Mouse (Mus musculus) kidney, adult 2 months (tissue): ENCODE measurements around the gene Zfp651. TPM values are rescaled to one million over a fixed set of nuclear protein-coding genes. Genes with fewer than 3 reads are reported as not detected.

Source experiments
- DNase-seq: peaks from one replicate; pipeline ENCODE4 v3.0.0; 2021
- H3K27ac ChIP-seq: fragments of 200-500 bp; 2 replicates; pipeline ENCODE4 v1.5.1; 2012; ENCODE audit warnings: low read depth, low read length, control low read depth, inconsistent platforms; ENCODE audit not compliant: insufficient read depth
- H3K27me3 ChIP-seq: fragments of 200-500 bp; replicated peaks from 2 replicates; pipeline ENCODE4 v1.6.1; 2012; ENCODE audit warnings: mild to moderate bottlenecking, moderate library complexity, low read length, inconsistent platforms; ENCODE audit not compliant: control insufficient read depth, insufficient read depth
- H3K36me3 ChIP-seq: fragments of 200-500 bp; 2 replicates; pipeline ENCODE4 v1.6.1; 2012; ENCODE audit warnings: mild to moderate bottlenecking, moderate library complexity, low read length, inconsistent platforms; ENCODE audit not compliant: control insufficient read depth, insufficient read depth
- H3K4me1 ChIP-seq: fragments of 200-500 bp; 2 replicates; pipeline ENCODE4 v1.6.1; 2011; ENCODE audit warnings: low read length; ENCODE audit not compliant: control insufficient read depth, insufficient read depth
- H3K4me3 ChIP-seq: fragments of 200-500 bp; 2 replicates; pipeline ENCODE4 v1.5.1; 2011; ENCODE audit warnings: mild to moderate bottlenecking, low read depth, low read length, control low read depth; ENCODE audit not compliant: insufficient read depth
- CTCF ChIP-seq: fragments of 200-500 bp; conservative IDR thresholded peaks from 2 replicates; pipeline ENCODE4 v1.5.1; 2011; ENCODE audit warnings: low read depth, mild to moderate bottlenecking, control low read depth, low read length, moderate library complexity, mixed read lengths; ENCODE audit not compliant: insufficient read depth, insufficient read length
- POLR2A ChIP-seq: fragments of 200-500 bp; IDR thresholded peaks from one replicate; pipeline ENCODE4 v1.6.1; 2011; ENCODE audit warnings: low read depth, low read length, control low read depth
- WGBS: fragments of 180-500 bp; shearing (Covaris S2); methylation state at CpG from one replicate; pipeline ENCODE4 v1.1.7; 2018; 5-methylcytosine and 5-hydroxymethylcytosine counted together
- polyA plus RNA-seq: library from polyadenylated mRNA; depleted of rRNA; stranded (reverse); fragments of >200 nt; gene quantifications from 2 replicates; pipeline ENCODE4 v1.2.3, GENCODE M21; 2012

The Zfp651 gene
- polyA plus RNA-seq, 1 experiment: 25.4 TPM

- Histone ChIP-seq H3K4me1 (0 out of 2 replicates have a peak, but pooled peaks cover 5% of the 10 kb centered on the region), H3K27ac (peak overlapping the region; percentile 57), H3K27me3 (no peaks in the 10 kb centered on the region), H3K36me3 (no peaks in the 10 kb centered on the region), H3K4me3 (peak overlapping the region; percentile 74)
- under 1% methylated on average over 84 of the region's 87 CpGs for WGBS
- TF ChIP-seq POLR2A (no peak), CTCF (no peak)
- peak; percentile 36 for DNase-seq
Measured at GRCm38 (mm10) chr9:121719347-121720331, 39.5 kb upstream of the Zfp651 start.

GRCm38 (mm10) chr9:121740490-121740889 is 18.6 kb upstream of the Zfp651 start:
- TF ChIP-seq POLR2A (no peak), CTCF (no peak)
- Histone ChIP-seq H3K4me1 (no peaks in the 10 kb centered on the region), H3K27me3 (no peaks in the 10 kb centered on the region), H3K4me3 (no peak overlapping the region), H3K27ac (no peak overlapping the region), H3K36me3 (peaks cover 9% of the 10 kb centered on the region)
- 80% methylated on average over 6 of the region's 6 CpGs for WGBS
- DNase-seq: no peak

- DNase-seq: no peak
- 83% methylated on average over 3 of the region's 3 CpGs for WGBS
- Histone ChIP-seq H3K36me3 (peaks cover 9% of the 10 kb centered on the region), H3K27me3 (no peaks in the 10 kb centered on the region), H3K4me3 (no peak overlapping the region), H3K4me1 (no peaks in the 10 kb centered on the region), H3K27ac (no peak overlapping the region)
- TF ChIP-seq POLR2A: no peak
- no peak for TF ChIP-seq CTCF
Measured at GRCm38 (mm10) chr9:121741168-121741567, 18.0 kb upstream of the Zfp651 start.

- H3K27ac ChIP-seq: no peak overlapping the region
- no peak for DNase-seq
- WGBS: 88% methylated on average over 8 of the region's 8 CpGs
- H3K36me3 ChIP-seq: peaks cover 18% of the 10 kb centered on the region
- H3K4me3 ChIP-seq: no peak overlapping the region
- TF ChIP-seq POLR2A: no peak
- TF ChIP-seq CTCF: no peak
- H3K27me3 ChIP-seq: no peaks in the 10 kb centered on the region
- H3K4me1 ChIP-seq: no peaks in the 10 kb centered on the region
Measured at GRCm38 (mm10) chr9:121744051-121744450, 15.1 kb upstream of the Zfp651 start.

- TF ChIP-seq POLR2A: no peak
- TF ChIP-seq CTCF: no peak
- peaks cover 12% of the 10 kb centered on the region for H3K36me3 ChIP-seq
- 94% methylated on average over 9 of the region's 9 CpGs for WGBS
- H3K4me3 ChIP-seq: no peak overlapping the region
- H3K4me1 ChIP-seq: no peaks in the 10 kb centered on the region
- H3K27me3 ChIP-seq: no peaks in the 10 kb centered on the region
- no peak overlapping the region for H3K27ac ChIP-seq
- no peak for DNase-seq
Measured at GRCm38 (mm10) chr9:121752774-121753173, 6.4 kb upstream of the Zfp651 start.

- H3K4me3 ChIP-seq: no peak overlapping the region
- WGBS: 88% methylated on average over 3 of the region's 3 CpGs
- no peak for DNase-seq
- no peak for TF ChIP-seq CTCF
- TF ChIP-seq POLR2A: no peak
- peaks cover 6% of the 10 kb centered on the region for H3K36me3 ChIP-seq
- H3K27me3 ChIP-seq: no peaks in the 10 kb centered on the region
- no peak overlapping the region for H3K27ac ChIP-seq
- H3K4me1 ChIP-seq: peaks cover 7% of the 10 kb centered on the region
Measured at GRCm38 (mm10) chr9:121754624-121755023, 4.5 kb upstream of the Zfp651 start.

- DNase-seq: no peak
- H3K27ac ChIP-seq: no peak overlapping the region
- H3K4me1 ChIP-seq: peaks cover 7% of the 10 kb centered on the region
- TF ChIP-seq CTCF (no peak), POLR2A (no peak)
- no peak overlapping the region for H3K4me3 ChIP-seq
- 85% methylated on average over 3 of the region's 3 CpGs for WGBS
- H3K36me3 ChIP-seq: peaks cover 6% of the 10 kb centered on the region
- H3K27me3 ChIP-seq: no peaks in the 10 kb centered on the region
Measured at GRCm38 (mm10) chr9:121756785-121757184, 2.3 kb upstream of the Zfp651 start.
